Mouse (Mus musculus) retina, adult 2 months (tissue): ENCODE measurements around the gene Ipmk.
"Not testable (repeated sequence)": the region's sequence is repeated elsewhere in the genome, so short reads cannot be mapped to it uniquely, and the experiment has no call there.

Source experiments
- DNase-seq: peaks from one replicate; pipeline ENCODE4 v3.0.0-alpha.2; 2012; ENCODE audit warnings: low read depth, low spot score

The Ipmk gene

GRCm38 (mm10) chr10:71422047-71423037 lies 74.8 kb downstream of the Ipmk start:
- peak; percentile 53 for DNase-seq

- DNase-seq: no peak
Measured at GRCm38 (mm10) chr10:71426740-71427139, 79.2 kb downstream of the Ipmk start.

- DNase-seq: no peak
Measured at GRCm38 (mm10) chr10:71427381-71427780, 79.8 kb downstream of the Ipmk start.

GRCm38 (mm10) chr10:71428246-71428864 lies 80.8 kb downstream of the Ipmk start:
- no peak for DNase-seq

- DNase-seq: no peak
Measured at GRCm38 (mm10) chr10:71430661-71431060, 83.1 kb downstream of the Ipmk start.

GRCm38 (mm10) chr10:71443086-71443485 lies 95.5 kb downstream of the Ipmk start:
- no peak for DNase-seq

- no peak for DNase-seq
Measured at GRCm38 (mm10) chr10:71447661-71448060, 100.1 kb downstream of the Ipmk start.

- DNase-seq: no peak
Measured at GRCm38 (mm10) chr10:71448284-71448683, 100.7 kb downstream of the Ipmk start.

GRCm38 (mm10) chr10:71455355-71455754 lies 107.8 kb downstream of the Ipmk start:
- DNase-seq: no peak

GRCm38 (mm10) chr10:71462371-71462770 lies 114.8 kb downstream of the Ipmk start:
- DNase-seq: not testable (repeated sequence)

- no peak for DNase-seq
Measured at GRCm38 (mm10) chr10:71464417-71464816, 116.9 kb downstream of the Ipmk start.

- no peak for DNase-seq
Measured at GRCm38 (mm10) chr10:71468315-71468714, 120.8 kb downstream of the Ipmk start.

- DNase-seq: no peak
Measured at GRCm38 (mm10) chr10:71469751-71470150, 122.2 kb downstream of the Ipmk start.

- no peak for DNase-seq
Measured at GRCm38 (mm10) chr10:71472033-71472432, 124.5 kb downstream of the Ipmk start.

- DNase-seq: no peak
Measured at GRCm38 (mm10) chr10:71473590-71473989, 126.0 kb downstream of the Ipmk start.

- DNase-seq: no peak
Measured at GRCm38 (mm10) chr10:71476471-71477080, 129.0 kb downstream of the Ipmk start.

- DNase-seq: no peak
Measured at GRCm38 (mm10) chr10:71477147-71477546, 129.6 kb downstream of the Ipmk start.

GRCm38 (mm10) chr10:71479700-71480325 lies 132.2 kb downstream of the Ipmk start:
- DNase-seq: peak; percentile 34
